Mouse (Mus musculus): ENCODE measurements around the gene Grifin. TPM values are rescaled to one million over a fixed set of nuclear protein-coding genes. Genes with fewer than 3 reads are reported as not detected.

The Grifin gene
- polyA plus RNA-seq, 1 experiment from 2014 or later, result not detected

GRCm38 (mm10) chr5:140546332-140546731, 18.5 kb downstream of the Grifin start:
- Histone ChIP-seq H3K27ac (no peak overlapping the region), H3K79me2 (ENCODE audit: inconsistent target) (no peaks in the 10 kb centered on the region), H3K4me3 (ENCODE audit: inconsistent target) (no peak overlapping the region), H3K36me3 (ENCODE audit: inconsistent target) (no peaks in the 10 kb centered on the region)
- WGBS (ENCODE audit: missing documents), result 92% methylated on average over 17 of the region's 19 CpGs

- no peak overlapping the region for H3K27ac ChIP-seq
- no peaks in the 10 kb centered on the region for H3K36me3 ChIP-seq (ENCODE audit: inconsistent target)
- WGBS (ENCODE audit: missing documents), result 91% methylated on average over 6 of the region's 6 CpGs
- no peaks in the 10 kb centered on the region for H3K79me2 ChIP-seq (ENCODE audit: inconsistent target)
- H3K4me3 ChIP-seq (ENCODE audit: inconsistent target), result no peak overlapping the region
Observed at GRCm38 (mm10) chr5:140545651-140546050, 19.2 kb downstream of the Grifin start.

DNA sequence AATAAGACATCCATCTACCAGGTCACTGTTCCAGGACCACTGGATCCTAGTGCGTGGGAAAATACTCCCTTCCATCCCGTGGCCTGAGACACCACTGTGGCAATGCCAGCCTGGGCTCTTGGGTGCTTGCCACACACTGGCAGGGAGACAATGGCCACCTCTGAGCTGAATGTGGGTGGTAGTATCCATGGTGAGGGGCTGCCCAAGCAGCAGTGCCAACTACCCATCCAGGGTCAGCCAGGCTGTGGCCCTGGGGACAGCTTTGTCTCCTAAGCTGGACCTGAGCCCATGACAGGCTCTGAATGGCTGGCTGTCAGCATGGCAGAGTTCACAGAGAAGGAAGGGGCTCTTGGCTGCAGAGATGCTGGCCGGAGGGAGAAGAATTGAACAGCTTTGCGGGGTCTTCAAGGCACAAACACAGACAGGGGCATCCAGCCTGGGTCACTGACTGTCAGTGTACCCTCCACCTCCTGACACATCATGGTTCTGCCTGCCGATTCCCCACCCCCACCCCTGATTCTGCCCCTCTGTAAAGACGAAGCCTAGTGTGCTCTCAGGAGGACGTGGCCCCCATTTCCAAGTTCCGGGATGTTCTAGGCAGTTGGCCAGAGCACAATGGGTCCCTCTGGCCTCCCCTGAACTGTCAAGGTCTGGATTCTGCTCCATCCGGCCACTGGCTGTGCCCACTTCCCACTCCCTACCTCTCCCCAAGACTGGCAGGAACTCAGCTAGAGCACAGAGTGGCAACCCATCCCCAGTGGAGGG, 21.9 kb downstream of the Grifin start:
- no peaks in the 10 kb centered on the region for H3K36me3 ChIP-seq (ENCODE audit: inconsistent target)
- no peak overlapping the region for H3K4me3 ChIP-seq (ENCODE audit: inconsistent target)
- 89% methylated on average over 9 of the region's 9 CpGs for WGBS (ENCODE audit: missing documents)
- no peaks in the 10 kb centered on the region for H3K79me2 ChIP-seq (ENCODE audit: inconsistent target)
- H3K27ac ChIP-seq, result no peak overlapping the region

DNA sequence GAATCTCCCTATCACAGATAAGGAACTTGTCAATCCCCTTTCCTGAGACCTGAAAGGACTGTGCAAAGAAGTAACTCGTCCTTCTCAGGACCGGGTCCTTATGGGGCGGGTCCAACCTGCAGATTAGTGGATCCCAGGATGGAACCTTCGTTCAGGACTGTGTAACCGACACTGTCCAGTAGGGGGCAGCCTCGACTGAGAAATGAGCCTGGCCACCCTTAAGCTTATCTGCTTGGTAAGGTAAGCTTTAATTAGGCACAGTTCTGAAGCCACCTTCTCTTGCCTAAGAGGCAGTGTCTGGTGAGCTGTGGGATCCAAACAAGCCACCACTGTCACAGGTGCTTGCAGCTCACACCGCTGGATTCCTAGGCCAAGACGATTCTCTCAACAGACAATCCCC, 24.8 kb downstream of the Grifin start:
- WGBS (ENCODE audit: missing documents), result 15% methylated on average over 8 of the region's 8 CpGs
- H3K36me3 ChIP-seq (ENCODE audit: inconsistent target), result no peaks in the 10 kb centered on the region
- no peaks in the 10 kb centered on the region for H3K79me2 ChIP-seq (ENCODE audit: inconsistent target)
- no peak overlapping the region for H3K4me3 ChIP-seq (ENCODE audit: inconsistent target)
- no peak overlapping the region for H3K27ac ChIP-seq

GRCm38 (mm10) chr5:140538111-140538683, 26.7 kb downstream of the Grifin start:
- WGBS (ENCODE audit: missing documents), result 93% methylated on average over 13 of the region's 13 CpGs
- no peak overlapping the region for H3K27ac ChIP-seq
- no peak overlapping the region for H3K4me3 ChIP-seq (ENCODE audit: inconsistent target)
- H3K36me3 ChIP-seq (ENCODE audit: inconsistent target), result no peaks in the 10 kb centered on the region
- H3K79me2 ChIP-seq (ENCODE audit: inconsistent target), result no peaks in the 10 kb centered on the region

- Histone ChIP-seq H3K36me3 (ENCODE audit: inconsistent target) (peaks cover 40% of the 10 kb centered on the region), H3K79me2 (ENCODE audit: inconsistent target) (peaks cover 39% of the 10 kb centered on the region), H3K27ac (no peak overlapping the region), H3K4me3 (ENCODE audit: inconsistent target) (no peak overlapping the region)
- 96% methylated on average over 2 of the region's 2 CpGs for WGBS (ENCODE audit: missing documents)
Observed at GRCm38 (mm10) chr5:140526754-140527153, 38.1 kb downstream of the Grifin start.

GRCm38 (mm10) chr5:140521196-140521595, 43.7 kb downstream of the Grifin start:
- H3K4me3 ChIP-seq (ENCODE audit: inconsistent target), result no peak overlapping the region

DNA sequence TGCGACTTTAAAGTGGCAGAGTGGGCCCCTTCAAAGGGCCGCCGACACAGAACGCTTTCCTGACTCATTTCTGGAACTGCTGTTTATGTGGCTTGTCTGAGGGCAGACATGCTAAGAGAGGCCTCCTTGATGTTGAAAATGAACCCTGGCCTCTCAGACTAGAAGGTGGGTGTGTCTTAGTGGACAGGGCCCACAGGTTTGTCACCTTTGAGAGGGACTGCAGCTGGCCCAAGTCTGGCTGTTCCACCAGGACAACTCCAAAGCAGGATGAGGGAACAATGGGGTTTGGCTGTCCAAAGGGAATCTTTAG, 47.0 kb downstream of the Grifin start:
- H3K4me3 ChIP-seq (ENCODE audit: inconsistent target), result no peak overlapping the region
- peaks cover 100% of the 10 kb centered on the region for H3K79me2 ChIP-seq (ENCODE audit: inconsistent target)
- H3K36me3 ChIP-seq (ENCODE audit: inconsistent target), result peaks cover 4% of the 10 kb centered on the region; the same call in 1 of the 2 replicates
- no peak overlapping the region for H3K27ac ChIP-seq
- WGBS (ENCODE audit: missing documents), result 79% methylated on average over 4 of the region's 4 CpGs

More at GRCm38 (mm10) chr5:140521196-140521595, 43.7 kb downstream of the Grifin start:
- peaks cover 30% of the 10 kb centered on the region for H3K36me3 ChIP-seq (ENCODE audit: inconsistent target)
- no peak overlapping the region for H3K27ac ChIP-seq
- H3K79me2 ChIP-seq (ENCODE audit: inconsistent target), result peaks cover 95% of the 10 kb centered on the region
- WGBS (ENCODE audit: missing documents), result 94% methylated on average over 1 of the region's 1 CpGs

DNA sequence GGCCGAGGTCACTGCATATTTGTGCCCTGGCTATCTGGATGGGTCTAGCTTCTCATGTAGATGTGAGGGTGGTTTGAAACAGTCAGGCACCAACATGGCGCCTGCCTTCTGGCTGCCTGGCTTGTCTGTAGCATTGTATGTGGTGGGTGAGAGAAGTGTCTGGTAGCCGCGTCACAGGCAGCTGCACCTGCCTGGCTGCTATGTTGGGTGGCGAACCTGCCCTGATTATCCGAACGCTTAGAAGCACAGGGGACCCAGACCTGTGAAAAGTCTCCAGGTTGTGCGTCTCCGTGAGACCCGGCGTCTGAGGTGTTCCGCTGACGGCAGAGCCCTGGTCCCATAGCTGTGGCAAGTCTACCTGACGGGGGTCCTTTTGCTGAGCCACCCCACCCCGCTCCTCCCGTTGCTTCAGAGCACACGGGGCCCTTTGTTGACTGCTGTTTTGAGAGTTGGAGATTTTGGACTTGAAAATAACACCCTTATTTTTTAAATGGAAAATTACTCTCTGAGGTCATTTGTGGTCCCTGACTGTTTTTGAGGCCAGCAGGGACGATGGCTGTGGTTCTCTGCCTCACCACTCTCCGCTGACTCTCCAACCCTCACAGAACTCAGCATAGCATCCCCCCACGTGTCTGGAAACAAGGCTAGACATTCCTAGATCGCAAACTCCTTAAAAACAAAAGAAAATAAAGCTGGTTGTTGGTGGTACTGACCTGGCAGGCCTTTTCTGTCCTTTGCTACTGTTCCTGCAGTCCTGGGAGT, 47.5 kb downstream of the Grifin start:
- H3K36me3 ChIP-seq (ENCODE audit: inconsistent target), result 0 out of 2 replicates have a peak, but pooled peaks cover 4% of the 10 kb centered on the region
- H3K4me3 ChIP-seq (ENCODE audit: inconsistent target), result no peak overlapping the region
- 86% methylated on average over 21 of the region's 21 CpGs for WGBS (ENCODE audit: missing documents)
- peaks cover 100% of the 10 kb centered on the region for H3K79me2 ChIP-seq (ENCODE audit: inconsistent target)
- H3K27ac ChIP-seq, result no peak overlapping the region

- 29% methylated on average over 6 of the region's 7 CpGs for WGBS (ENCODE audit: missing documents)
- Histone ChIP-seq H3K4me3 (ENCODE audit: inconsistent target) (no peak overlapping the region), H3K79me2 (ENCODE audit: inconsistent target) (peaks cover 100% of the 10 kb centered on the region), H3K27ac (no peak overlapping the region), H3K36me3 (ENCODE audit: inconsistent target) (0 out of 2 replicates have a peak, but pooled peaks cover 3% of the 10 kb centered on the region)
Observed at GRCm38 (mm10) chr5:140514799-140515486, 49.9 kb downstream of the Grifin start.

DNA sequence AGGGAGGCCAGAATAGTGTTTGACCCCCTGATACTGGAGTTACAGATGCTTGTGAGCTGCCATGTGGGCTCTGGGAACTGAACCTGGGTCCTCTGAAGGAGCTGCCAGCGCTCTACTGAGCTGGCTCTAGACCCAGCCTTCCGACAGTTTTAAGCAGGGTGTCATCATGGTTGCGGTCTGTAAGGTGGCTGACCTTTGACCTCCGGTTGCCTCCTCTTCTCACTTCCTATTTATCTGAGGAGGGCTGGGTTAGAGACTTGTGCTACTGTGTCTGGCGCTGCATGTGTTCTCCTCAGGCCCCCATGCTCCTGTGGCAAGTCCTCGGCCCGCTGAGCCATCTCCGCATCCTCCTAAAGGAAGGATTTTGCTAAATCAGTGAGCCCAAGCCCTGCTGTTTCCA, 51.0 kb downstream of the Grifin start:
- H3K4me3 ChIP-seq (ENCODE audit: inconsistent target), result no peak overlapping the region
- H3K27ac ChIP-seq, result no peak overlapping the region
- peaks cover 100% of the 10 kb centered on the region for H3K79me2 ChIP-seq (ENCODE audit: inconsistent target)
- no peaks in the 10 kb centered on the region for H3K36me3 ChIP-seq (ENCODE audit: inconsistent target)
- WGBS (ENCODE audit: missing documents), result 45% methylated on average over 8 of the region's 8 CpGs

Other genes starting within 250 kb of the Grifin start
- 9.0 to 15.3 TPM (median 15.3 TPM) in 3 replicates for gene Mad1l1, start 243.5 kb downstream of the Grifin start, polyA plus RNA-seq (2018)
- gene Nudt1, start 243.4 kb downstream of the Grifin start, polyA plus RNA-seq (2018), result 4.4 to 8.5 TPM (median 5.7 TPM) in 3 replicates
- gene Mrm2, start 233.2 kb downstream of the Grifin start, polyA plus RNA-seq (2018), result 7.2 to 10.1 TPM (median 8.1 TPM) in 3 replicates
- 71.9 to 180 TPM (median 142 TPM) in 3 replicates for gene Snx8, start 175.8 kb downstream of the Grifin start, polyA plus RNA-seq (2018)
- 108 to 268 TPM (median 204 TPM) in 3 replicates for gene Eif3b, start 145.7 kb downstream of the Grifin start, polyA plus RNA-seq (2018)
- gene Gm4869, start 119.4 kb downstream of the Grifin start, polyA plus RNA-seq (2018), result not detected in 3 replicates
- gene Chst12, start 59.5 kb downstream of the Grifin start, polyA plus RNA-seq (2018), result 34.3 to 56.4 TPM (median 38.4 TPM) in 3 replicates
- gene Lfng, start 42.2 kb upstream of the Grifin start, polyA plus RNA-seq (2018), result 33.7 to 75.9 TPM (median 52.2 TPM) in 3 replicates
- gene Ttyh3, start 84.0 kb upstream of the Grifin start, polyA plus RNA-seq (2018), result 40.4 to 80.7 TPM (median 48.0 TPM) in 3 replicates
- gene Iqce, start 137.3 kb upstream of the Grifin start, polyA plus RNA-seq (2018), result 11.4 to 17.2 TPM (median 12.2 TPM) in 3 replicates
- 5.1 to 13.0 TPM (median 10.3 TPM) in 3 replicates for gene Brat1, start 139.9 kb upstream of the Grifin start, polyA plus RNA-seq (2018)
- gene Amz1, start 159.1 kb upstream of the Grifin start, polyA plus RNA-seq (2018), result 10.9 to 24.7 TPM (median 13.4 TPM) in 3 replicates

All from macrophage (primary cell).